Mouse (Mus musculus): Measurements from ENCODE around the gene Pglyrp1. TPM values are rescaled to one million over a fixed set of nuclear protein-coding genes. Genes with fewer than 3 reads are reported as not detected.

The Pglyrp1 gene
- total RNA-seq, 1 experiment = 0.89 TPM

GRCm38 (mm10) chr7:18916254-18916653 lies 45.1 kb downstream of the Pglyrp1 start:
- no peaks in the 10 kb centered on the region for H3K9me3 ChIP-seq (ENCODE audit: control insufficient read depth, insufficient read depth, low read depth, low read length)
- in situ Hi-C loops (cut with MboI; ENCODE audit: low sequenced_read_pairs in 2 of 2, unreplicated experiment in 2 of 2) = no loop called here
- peaks cover 3% of the 10 kb centered on the region in 2 experiments; a peak in 2 of 4 replicates for H3K4me1 ChIP-seq (ENCODE audit: control insufficient read depth in 2 of 2, insufficient read depth in 2 of 2, low read length in 2 of 2, poor library complexity in 1 of 2)

DNA sequence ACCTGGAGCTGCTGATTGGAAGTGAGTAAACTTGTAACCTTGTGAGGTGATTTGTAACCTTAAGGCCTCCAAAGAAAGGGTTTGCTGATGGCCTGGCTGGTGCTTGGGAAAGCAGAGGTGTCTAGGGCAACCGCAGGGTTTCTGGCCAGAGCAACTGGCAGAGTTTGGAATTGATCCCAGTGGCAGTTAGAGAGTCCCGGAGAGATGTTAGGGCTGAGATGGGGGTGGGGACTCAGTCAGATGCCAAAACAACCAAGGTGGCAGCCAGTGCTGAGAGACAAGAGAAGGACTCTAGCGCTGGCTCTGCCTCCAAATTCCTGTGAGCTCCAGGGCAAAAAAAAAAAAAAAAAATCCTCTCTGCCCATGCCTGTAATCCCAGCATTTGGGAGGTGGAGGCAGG lies 46.8 kb downstream of the Pglyrp1 start:
- no peaks in the 10 kb centered on the region for H3K9me3 ChIP-seq (ENCODE audit: control insufficient read depth, insufficient read depth, low read depth, low read length)
- no peak for DNase-seq (ENCODE audit: low read depth, low spot score)
- no peak overlapping the region for H3K4me3 ChIP-seq (ENCODE audit: insufficient read depth in 1 of 2, low read depth in 1 of 2, low read length in 2 of 2, poor library complexity in 1 of 2, severe bottlenecking in 1 of 2)
- no peaks in the 10 kb centered on the region for H3K36me3 ChIP-seq (ENCODE audit: control insufficient read depth, insufficient read depth, low read length, poor library complexity, severe bottlenecking)
- H3K9ac ChIP-seq (ENCODE audit: insufficient read depth, low read depth, low read length, poor library complexity, severe bottlenecking) = no peak overlapping the region
- in situ Hi-C loops (cut with MboI; ENCODE audit: low sequenced_read_pairs in 2 of 2, unreplicated experiment in 2 of 2) = no loop called here
- H3K27ac ChIP-seq (ENCODE audit: insufficient read depth, low read depth, low read length, poor library complexity, severe bottlenecking) = no peak overlapping the region
- TF ChIP-seq CHD2 (IDR thresholded peaks at IDR 0.05; ENCODE audit: low read depth, low read length) (no peak), ZNF384 (IDR thresholded peaks at IDR 0.05; ENCODE audit: low read depth, low read length) (no peak), ZC3H11A (IDR thresholded peaks at IDR 0.05; ENCODE audit: borderline replicate concordance, low read depth, low read length) (no peak)
- peaks cover 5 to 6% of the 10 kb centered on the region in 2 experiments; a peak in 2 of 4 replicates for H3K4me1 ChIP-seq (ENCODE audit: control insufficient read depth in 2 of 2, insufficient read depth in 2 of 2, low read length in 2 of 2, poor library complexity in 1 of 2)

More at GRCm38 (mm10) chr7:18916254-18916653, 45.1 kb downstream of the Pglyrp1 start:
- TF ChIP-seq MAFK (IDR thresholded peaks at IDR 0.05; ENCODE audit: insufficient read depth, low read depth, low read length) (no peak), CHD2 (IDR thresholded peaks at IDR 0.05; ENCODE audit: low read depth, low read length) (no peak), ZNF384 (IDR thresholded peaks at IDR 0.05; ENCODE audit: low read depth, low read length) (no peak), HCFC1 (IDR thresholded peaks at IDR 0.05; ENCODE audit: borderline replicate concordance, insufficient read depth, low read length) (no peak), ZC3H11A (IDR thresholded peaks at IDR 0.05; ENCODE audit: borderline replicate concordance, low read depth, low read length) (no peak)
- H3K27ac ChIP-seq (ENCODE audit: insufficient read depth, low read depth, low read length, poor library complexity, severe bottlenecking) = no peak overlapping the region
- DNase-seq (ENCODE audit: low read depth, low spot score) = no peak
- H3K4me3 ChIP-seq (ENCODE audit: insufficient read depth in 1 of 2, low read depth in 1 of 2, low read length in 2 of 2, poor library complexity in 1 of 2, severe bottlenecking in 1 of 2) = no peak overlapping the region
- no peaks in the 10 kb centered on the region for H3K36me3 ChIP-seq (ENCODE audit: control insufficient read depth, insufficient read depth, low read length, poor library complexity, severe bottlenecking)
- H3K9ac ChIP-seq (ENCODE audit: insufficient read depth, low read depth, low read length, poor library complexity, severe bottlenecking) = no peak overlapping the region

DNA sequence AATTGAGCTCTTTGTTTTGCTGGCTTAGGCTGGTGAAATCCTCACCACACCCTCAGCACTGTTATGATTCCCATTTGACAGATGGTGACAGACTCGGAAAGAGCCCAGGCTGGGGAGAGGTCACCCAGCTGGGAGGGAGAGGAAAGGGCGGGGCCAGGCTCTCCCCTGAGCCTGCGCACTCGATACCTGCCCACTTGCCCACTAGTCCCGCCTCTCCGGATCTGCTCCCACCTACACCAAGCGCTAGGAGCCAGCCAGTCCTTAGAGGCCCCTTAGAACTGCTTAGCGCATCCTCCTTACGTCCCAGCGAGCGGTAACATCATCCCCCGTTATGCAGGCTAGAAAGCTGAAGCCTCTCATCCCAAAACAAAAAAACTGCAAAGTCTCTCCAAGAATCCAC lies 49.9 kb downstream of the Pglyrp1 start:
- H3K4me1 ChIP-seq (ENCODE audit: control insufficient read depth in 2 of 2, insufficient read depth in 2 of 2, low read length in 2 of 2, poor library complexity in 1 of 2) = peaks cover 9 to 11% of the 10 kb centered on the region in 2 experiments; a peak in 3 of 4 replicates
- in situ Hi-C loops (cut with MboI; ENCODE audit: low sequenced_read_pairs in 2 of 2, unreplicated experiment in 2 of 2) = no loop called here
- peak; percentile 63 for DNase-seq (ENCODE audit: low read depth, low spot score)
- H3K27ac ChIP-seq (ENCODE audit: insufficient read depth, low read depth, low read length, poor library complexity, severe bottlenecking) = no peak overlapping the region
- peak overlapping the region; percentile 10; the same call in 1 of the 2 replicates for H3K9ac ChIP-seq (ENCODE audit: insufficient read depth, low read depth, low read length, poor library complexity, severe bottlenecking)
- no peaks in the 10 kb centered on the region for H3K36me3 ChIP-seq (ENCODE audit: control insufficient read depth, insufficient read depth, low read length, poor library complexity, severe bottlenecking)
- no peak for TF ChIP-seq HCFC1 (IDR thresholded peaks at IDR 0.05; ENCODE audit: borderline replicate concordance, insufficient read depth, low read length)
- TF ChIP-seq MAFK (IDR thresholded peaks at IDR 0.05; ENCODE audit: insufficient read depth, low read depth, low read length) = no peak
- TF ChIP-seq CHD2 (IDR thresholded peaks at IDR 0.05; ENCODE audit: low read depth, low read length) = no peak
- no peak for TF ChIP-seq ZNF384 (IDR thresholded peaks at IDR 0.05; ENCODE audit: low read depth, low read length)
- no peak for TF ChIP-seq ZC3H11A (IDR thresholded peaks at IDR 0.05; ENCODE audit: borderline replicate concordance, low read depth, low read length)
- peak overlapping the region in 1 of 2 experiments; percentile 46; a peak in 1 of 4 replicates for H3K4me3 ChIP-seq (ENCODE audit: insufficient read depth in 1 of 2, low read depth in 1 of 2, low read length in 2 of 2, poor library complexity in 1 of 2, severe bottlenecking in 1 of 2)
- no peaks in the 10 kb centered on the region for H3K9me3 ChIP-seq (ENCODE audit: control insufficient read depth, insufficient read depth, low read depth, low read length)

DNA sequence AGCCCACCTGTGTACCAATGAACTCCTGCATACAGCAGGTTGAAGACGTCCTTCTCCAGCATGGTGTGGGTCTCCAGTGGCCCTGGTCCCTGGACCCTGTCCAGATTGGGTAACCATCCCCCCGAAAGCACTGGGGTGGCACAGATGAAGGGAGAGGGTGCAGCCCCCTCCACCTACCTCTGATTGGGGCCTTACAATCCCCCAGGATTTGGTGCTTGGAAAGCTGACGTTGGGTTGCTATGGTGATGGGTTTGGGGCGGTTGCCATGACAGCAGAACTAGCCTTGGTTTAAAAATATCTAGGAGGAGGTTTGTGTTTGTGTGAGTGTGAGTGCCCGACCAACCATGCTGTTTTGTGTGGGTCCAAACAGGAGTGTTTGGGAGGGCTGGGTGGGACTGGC lies 51.7 kb downstream of the Pglyrp1 start:
- H3K4me3 ChIP-seq (ENCODE audit: insufficient read depth in 1 of 2, low read depth in 1 of 2, low read length in 2 of 2, poor library complexity in 1 of 2, severe bottlenecking in 1 of 2) = no peak overlapping the region
- TF ChIP-seq ZC3H11A (IDR thresholded peaks at IDR 0.05; ENCODE audit: borderline replicate concordance, low read depth, low read length) (no peak), MAFK (IDR thresholded peaks at IDR 0.05; ENCODE audit: insufficient read depth, low read depth, low read length) (no peak), ZNF384 (IDR thresholded peaks at IDR 0.05; ENCODE audit: low read depth, low read length) (no peak), CHD2 (IDR thresholded peaks at IDR 0.05; ENCODE audit: low read depth, low read length) (no peak), HCFC1 (IDR thresholded peaks at IDR 0.05; ENCODE audit: borderline replicate concordance, insufficient read depth, low read length) (no peak)
- in situ Hi-C loops (cut with MboI; ENCODE audit: low sequenced_read_pairs in 2 of 2, unreplicated experiment in 2 of 2) = no loop called here
- no peaks in the 10 kb centered on the region for H3K9me3 ChIP-seq (ENCODE audit: control insufficient read depth, insufficient read depth, low read depth, low read length)
- peaks cover 9 to 15% of the 10 kb centered on the region in 2 experiments for H3K4me1 ChIP-seq (ENCODE audit: control insufficient read depth in 2 of 2, insufficient read depth in 2 of 2, low read length in 2 of 2, poor library complexity in 1 of 2)
- H3K36me3 ChIP-seq (ENCODE audit: control insufficient read depth, insufficient read depth, low read length, poor library complexity, severe bottlenecking) = no peaks in the 10 kb centered on the region
- H3K9ac ChIP-seq (ENCODE audit: insufficient read depth, low read depth, low read length, poor library complexity, severe bottlenecking) = no peak overlapping the region
- no peak for DNase-seq (ENCODE audit: low read depth, low spot score)
- H3K27ac ChIP-seq (ENCODE audit: insufficient read depth, low read depth, low read length, poor library complexity, severe bottlenecking) = no peak overlapping the region

- Histone ChIP-seq H3K36me3 (ENCODE audit: control insufficient read depth, insufficient read depth, low read length, poor library complexity, severe bottlenecking) (no peaks in the 10 kb centered on the region), H3K4me3 (ENCODE audit: insufficient read depth in 1 of 2, low read depth in 1 of 2, low read length in 2 of 2, poor library complexity in 1 of 2, severe bottlenecking in 1 of 2) (no peak overlapping the region), H3K9me3 (ENCODE audit: control insufficient read depth, insufficient read depth, low read depth, low read length) (no peaks in the 10 kb centered on the region), H3K4me1 (ENCODE audit: control insufficient read depth in 2 of 2, insufficient read depth in 2 of 2, low read length in 2 of 2, poor library complexity in 1 of 2) (peaks cover 9 to 15% of the 10 kb centered on the region in 2 experiments), H3K27ac (ENCODE audit: insufficient read depth, low read depth, low read length, poor library complexity, severe bottlenecking) (no peak overlapping the region), H3K9ac (ENCODE audit: insufficient read depth, low read depth, low read length, poor library complexity, severe bottlenecking) (no peak overlapping the region)
- DNase-seq (ENCODE audit: low read depth, low spot score) = no peak
- in situ Hi-C loops (cut with MboI; ENCODE audit: low sequenced_read_pairs in 2 of 2, unreplicated experiment in 2 of 2) = no loop called here
- no peak for TF ChIP-seq HCFC1 (IDR thresholded peaks at IDR 0.05; ENCODE audit: borderline replicate concordance, insufficient read depth, low read length)
- no peak for TF ChIP-seq CHD2 (IDR thresholded peaks at IDR 0.05; ENCODE audit: low read depth, low read length)
- no peak for TF ChIP-seq ZC3H11A (IDR thresholded peaks at IDR 0.05; ENCODE audit: borderline replicate concordance, low read depth, low read length)
- TF ChIP-seq ZNF384 (IDR thresholded peaks at IDR 0.05; ENCODE audit: low read depth, low read length) = no peak
- TF ChIP-seq MAFK (IDR thresholded peaks at IDR 0.05; ENCODE audit: insufficient read depth, low read depth, low read length) = no peak
These were observed 52.1 kb downstream of the Pglyrp1 start for GRCm38 (mm10) chr7:18923267-18923666.
